In the genomic region with DNA sequence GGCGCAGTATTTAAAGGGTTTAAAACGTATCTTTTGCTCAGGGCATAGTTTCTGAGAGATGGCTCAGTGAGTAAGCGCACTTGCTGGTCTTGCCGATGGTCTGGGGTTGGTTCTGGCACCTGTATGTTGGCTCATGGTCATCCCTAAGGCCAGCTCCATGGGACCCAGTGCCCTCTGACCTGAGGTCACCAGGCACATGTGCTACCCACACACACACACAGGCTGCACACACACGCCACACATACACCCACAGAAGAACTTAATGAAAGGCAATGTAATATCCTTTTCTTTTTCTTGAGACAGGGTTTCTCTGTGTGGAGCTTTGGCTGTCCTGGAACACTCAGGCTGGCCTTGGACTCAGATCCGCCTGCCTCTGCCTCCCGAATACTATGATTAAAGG, we compare ENCODE assay signal across 16 mouse cellular contexts.
"Had no signal": no experiment of that assay in that cellular context is flagged by ENCODE, and none has a peak within 500 bp of the region (broad histone marks: within the 10 kb centered on the region; RNA-seq: fewer than 3 reads in every experiment).

No protein-coding gene starts in this region.

- H3K9ac ChIP-seq: neural tube, embryonic 13.5 days; neural tube, embryonic 15.5 days; stomach, embryonic 15.5 days had no signal

- H3K27ac ChIP-seq: neural tube, embryonic 13.5 days; neural tube, embryonic 15.5 days; stomach, embryonic 15.5 days; stomach, postnatal 0 days had no signal

- H3K4me2 ChIP-seq: neural tube, embryonic 13.5 days; neural tube, embryonic 15.5 days; stomach, embryonic 15.5 days had no signal

- H3K4me3 ChIP-seq: neural tube, embryonic 13.5 days; neural tube, embryonic 15.5 days; stomach, embryonic 15.5 days had no signal

- H3K9me3 ChIP-seq: neural tube, embryonic 13.5 days; neural tube, embryonic 15.5 days; stomach, embryonic 15.5 days had no signal

- H3K27me3 ChIP-seq: neural tube, embryonic 13.5 days; neural tube, embryonic 15.5 days; stomach, embryonic 15.5 days had no signal

- DNase-seq: retina, postnatal 1 day; right cerebral cortex, adult 18-20 months; right cerebral cortex, postnatal 14 days; right cerebral cortex, postnatal 25 days; right cerebral cortex, postnatal 4 days; spleen, adult 18-20 months; thymus, adult 18-20 months; thymus, adult 2 months; thymus, postnatal 14 days; thymus, postnatal 25 days; thymus, postnatal 36 days; thymus, postnatal 4 days had no signal

- H3K4me1 ChIP-seq: neural tube, embryonic 13.5 days; neural tube, embryonic 15.5 days; stomach, embryonic 15.5 days had no signal
